Mouse (Mus musculus) lung, adult 2 months (tissue): ENCODE measurements around the gene Aip.

ENCODE experiments used
- CTCF ChIP-seq: fragments of 200-500 bp; IDR thresholded peaks from 2 replicates; pipeline ENCODE4 v1.5.1; 2011; ENCODE audit warnings: mild to moderate bottlenecking, low read length, control low read depth; ENCODE audit not compliant: insufficient read depth
- POLR2A ChIP-seq: fragments of 200-500 bp; IDR thresholded peaks from 2 replicates; pipeline ENCODE4 v1.6.1; 2011; ENCODE audit warnings: low read depth, mild to moderate bottlenecking, control low read depth, low read length, borderline replicate concordance; ENCODE audit errors: extremely low read depth

- TF ChIP-seq CTCF (no peak), POLR2A (no peak)
Observed at GRCm38 (mm10) chr19:4070756-4071155, 54.9 kb downstream of the Aip start.
